Mouse (Mus musculus) spleen, adult 2 months (tissue): ENCODE results near the gene Riox1. TPM values are rescaled to one million over a fixed set of nuclear protein-coding genes. Genes with fewer than 3 reads are reported as not detected.

ENCODE experiments used
- DNase-seq, 2 experiments: peaks; one replicate each; pipeline versions ENCODE4 v3.0.0 to v3.0.0-alpha.2; 2012 to 2021; ENCODE audit warnings: low spot score in 2 of 2, low read depth in 1 of 2
- H3K27ac ChIP-seq: fragments of 200-500 bp; 2 replicates; pipeline ENCODE4 v1.5.1; 2012; ENCODE audit warnings: low read length, inconsistent platforms; ENCODE audit not compliant: insufficient read depth
- H3K27me3 ChIP-seq: fragments of 200-500 bp; 2 replicates; pipeline ENCODE4 v1.6.1; 2012; ENCODE audit warnings: mild to moderate bottlenecking, moderate library complexity, low read length, inconsistent platforms; ENCODE audit not compliant: control insufficient read depth, insufficient read depth
- H3K36me3 ChIP-seq: fragments of 200-500 bp; 2 replicates; pipeline ENCODE4 v1.6.1; 2012; ENCODE audit warnings: mild to moderate bottlenecking, low read length, inconsistent platforms; ENCODE audit not compliant: control insufficient read depth, insufficient read depth
- H3K4me1 ChIP-seq: fragments of 200-500 bp; 2 replicates; pipeline ENCODE4 v1.6.1; 2011; ENCODE audit warnings: inconsistent platforms; ENCODE audit not compliant: control insufficient read depth, insufficient read depth, insufficient read length
- H3K4me3 ChIP-seq: fragments of 200-500 bp; 2 replicates; pipeline ENCODE4 v1.5.1; 2011; ENCODE audit warnings: mild to moderate bottlenecking, inconsistent platforms; ENCODE audit not compliant: insufficient read depth, insufficient read length; ENCODE audit errors: extremely low read depth
- CTCF ChIP-seq: fragments of 200-500 bp; IDR thresholded peaks from 2 replicates; pipeline ENCODE4 v1.5.1; 2011; ENCODE audit warnings: mild to moderate bottlenecking, inconsistent platforms; ENCODE audit not compliant: insufficient read depth, insufficient read length, insufficient replicate concordance; ENCODE audit errors: extremely low read depth
- POLR2A ChIP-seq: fragments of 200-500 bp; IDR thresholded peaks from 2 replicates; pipeline ENCODE4 v1.6.1; 2011; ENCODE audit warnings: low read depth, low read length, inconsistent platforms
- WGBS: fragments of 180-500 bp; shearing (Covaris S2); methylation state at CpG from one replicate; pipeline ENCODE4 v1.1.7; 2018; 5-methylcytosine and 5-hydroxymethylcytosine counted together
- polyA plus RNA-seq: library from polyadenylated mRNA; depleted of rRNA; stranded (reverse); fragments of >200 nt; gene quantifications from 2 replicates; pipeline ENCODE4 v1.2.3, GENCODE M21; 2012

The Riox1 gene
- polyA plus RNA-seq, 1 experiment = 12.5 TPM

GRCm38 (mm10) chr12:83965235-83965634, 14.8 kb downstream of the Riox1 start:
- Histone ChIP-seq H3K36me3 (no peaks in the 10 kb centered on the region), H3K4me1 (no peaks in the 10 kb centered on the region), H3K4me3 (no peak overlapping the region), H3K27me3 (no peaks in the 10 kb centered on the region), H3K27ac (no peak overlapping the region)
- WGBS = 90% methylated on average over 7 of the region's 7 CpGs
- TF ChIP-seq POLR2A (no peak), CTCF (no peak)
- no peak for DNase-seq

- H3K27me3 ChIP-seq = no peaks in the 10 kb centered on the region
- peak; percentile 26 to 41 for DNase-seq
- TF ChIP-seq CTCF (peak; percentile 38; the same call in 1 of the 2 replicates), POLR2A (no peak)
- H3K27ac ChIP-seq = no peak overlapping the region
- no peaks in the 10 kb centered on the region for H3K36me3 ChIP-seq
- 22% methylated on average over 2 of the region's 2 CpGs for WGBS
- no peak overlapping the region for H3K4me3 ChIP-seq
- no peaks in the 10 kb centered on the region for H3K4me1 ChIP-seq
Observed at GRCm38 (mm10) chr12:83972117-83972516, 21.7 kb downstream of the Riox1 start.

GRCm38 (mm10) chr12:83978862-83979261, 28.5 kb downstream of the Riox1 start:
- Histone ChIP-seq H3K27me3 (no peaks in the 10 kb centered on the region), H3K27ac (no peak overlapping the region), H3K4me1 (no peaks in the 10 kb centered on the region), H3K4me3 (no peak overlapping the region), H3K36me3 (no peaks in the 10 kb centered on the region)
- DNase-seq = no peak
- TF ChIP-seq POLR2A (no peak), CTCF (no peak)
- 88% methylated on average over 6 of the region's 6 CpGs for WGBS

- 91% methylated on average over 4 of the region's 4 CpGs for WGBS
- no peak for TF ChIP-seq POLR2A
- TF ChIP-seq CTCF = no peak
Observed at GRCm38 (mm10) chr12:83981615-83982014, 31.2 kb downstream of the Riox1 start.

GRCm38 (mm10) chr12:83984752-83985151, 34.3 kb downstream of the Riox1 start, which contains the start of gene Heatr4:
Gene Heatr4 (minus strand): TSS chr12:83984852.
- Histone ChIP-seq H3K36me3 (no peaks in the 10 kb centered on the region), H3K27me3 (no peaks in the 10 kb centered on the region)
- 92% methylated on average over 4 of the region's 4 CpGs for WGBS

More at GRCm38 (mm10) chr12:83981615-83982014, 31.2 kb downstream of the Riox1 start:
- H3K4me3 ChIP-seq = no peak overlapping the region
- peaks cover under 1% of the 10 kb centered on the region; the same call in 1 of the 2 replicates for H3K4me1 ChIP-seq
- no peaks in the 10 kb centered on the region for H3K27me3 ChIP-seq
- no peak overlapping the region for H3K27ac ChIP-seq
- no peak for DNase-seq
- H3K36me3 ChIP-seq = no peaks in the 10 kb centered on the region

GRCm38 (mm10) chr12:83987242-83987582, 36.8 kb downstream of the Riox1 start:
- H3K27me3 ChIP-seq = no peaks in the 10 kb centered on the region
- DNase-seq = no peak
- 0 out of 2 replicates have a peak, but pooled peaks cover 1% of the 10 kb centered on the region for H3K36me3 ChIP-seq
- H3K4me3 ChIP-seq = peak overlapping the region; percentile 69
- peak overlapping the region; percentile 96 for H3K27ac ChIP-seq
- peaks cover 4% of the 10 kb centered on the region; the same call in 1 of the 2 replicates for H3K4me1 ChIP-seq
- TF ChIP-seq CTCF (no peak), POLR2A (no peak)
- 16% methylated on average over 8 of the region's 8 CpGs for WGBS

More at GRCm38 (mm10) chr12:83984752-83985151, 34.3 kb downstream of the Riox1 start, which contains the start of gene Heatr4:
- Histone ChIP-seq H3K4me3 (no peak within 1 kb of the TSS), H3K27ac (no peak within 1 kb of the TSS), H3K4me1 (peaks cover 4% of the 10 kb centered on the region; the same call in 1 of the 2 replicates)
- TF ChIP-seq CTCF = no peak
- TF ChIP-seq POLR2A = no peak
- no peak for DNase-seq

GRCm38 (mm10) chr12:83987583-83988441, 37.4 kb downstream of the Riox1 start, which contains the start of gene Acot2:
Gene Acot2 (plus strand): TSS chr12:83987861.
- TF ChIP-seq CTCF (peak; percentile 52; the same call in 1 of the 2 replicates), POLR2A (peak; percentile 68)
- Histone ChIP-seq H3K4me1 (peaks cover 4% of the 10 kb centered on the region; the same call in 1 of the 2 replicates), H3K27ac (peak within 1 kb of the TSS; percentile 96), H3K27me3 (no peaks in the 10 kb centered on the region), H3K4me3 (peak within 1 kb of the TSS; percentile 69), H3K36me3 (0 out of 2 replicates have a peak, but pooled peaks cover 2% of the 10 kb centered on the region)
- peak; percentile 78 to 92 for DNase-seq
- under 1% methylated on average over 80 of the region's 80 CpGs for WGBS
